Mouse (Mus musculus) kidney, postnatal 0 days (tissue): ENCODE results near the gene Nid1. TPM values are rescaled to one million over a fixed set of nuclear protein-coding genes. Genes with fewer than 3 reads are reported as not detected.
A peak's percentile ranks its signal among the peaks of the same experiment; 100 is the strongest.

Experiments used
- ATAC-seq: fragments of 200-750 bp; cut with Nextera tagmentation; replicated peaks from 2 replicates; pipeline ENCODE4 v1.8.0; 2017; ENCODE audit warnings: low read depth, moderate number of reproducible peaks, moderate TSS enrichment, moderate library complexity; ENCODE audit not compliant: low FRiP score
- DNase-seq: peaks from one replicate; pipeline ENCODE4 v3.0.0-alpha.2; 2016; ENCODE audit warnings: low spot score
- H3K27ac ChIP-seq: fragments of 300-500 bp; sonication (generic); 2 replicates; pipeline ENCODE4 v1.5.1; 2014; ENCODE audit warnings: mild to moderate bottlenecking
- H3K27me3 ChIP-seq: fragments of 300-500 bp; sonication (generic); 2 replicates; pipeline ENCODE4 v1.6.1; 2014; ENCODE audit warnings: low read length, mixed read lengths; ENCODE audit not compliant: insufficient read depth
- H3K36me3 ChIP-seq: fragments of 300-500 bp; sonication (generic); 2 replicates; pipeline ENCODE4 v1.6.1; 2014; ENCODE audit warnings: low read length, mixed read lengths; ENCODE audit not compliant: insufficient read depth
- H3K4me1 ChIP-seq: fragments of 300-500 bp; sonication (generic); replicated peaks from 2 replicates; pipeline ENCODE4 v1.6.1; 2014; ENCODE audit warnings: antibody characterized with exemption, low read length, mixed read lengths; ENCODE audit not compliant: insufficient read depth
- H3K4me2 ChIP-seq: fragments of 300-500 bp; sonication (generic); 2 replicates; pipeline ENCODE4 v1.6.1; 2014; ENCODE audit warnings: mild to moderate bottlenecking, low read length, moderate library complexity, mixed read lengths
- H3K4me3 ChIP-seq: fragments of 300-500 bp; sonication (generic); replicated peaks from 2 replicates; pipeline ENCODE4 v1.5.1; 2014; ENCODE audit warnings: low read depth, low read length
- H3K9ac ChIP-seq: fragments of 300-500 bp; sonication (generic); 2 replicates; pipeline ENCODE4 v1.6.1; 2014; ENCODE audit warnings: low read depth, low read length
- H3K9me3 ChIP-seq: fragments of 300-500 bp; sonication (generic); replicated peaks from 2 replicates; pipeline ENCODE4 v1.6.1; 2016; ENCODE audit warnings: low read length, inconsistent platforms, mixed read lengths
- CTCF ChIP-seq: IDR thresholded peaks from 2 replicates; pipeline ENCODE4 v1.5.1; 2016; ENCODE audit warnings: antibody characterized with exemption, low read depth, mild to moderate bottlenecking, moderate library complexity
- WGBS: fragments of 180-500 bp; shearing (Covaris S2); extraction: QIAGEN DNeasy Blood & Tissue Kit; methylation state at CpG from one replicate; pipeline ENCODE4 v1.1.7; 2014; 5-methylcytosine and 5-hydroxymethylcytosine counted together
- polyA plus RNA-seq: library from polyadenylated mRNA; unstranded; fragments of >200 nt; fragmentation: Nextera tagmentation; extraction: Ambion mirVana; gene quantifications from 2 replicates; pipeline ENCODE4 v1.2.1, GENCODE M21; 2015

Nid1 gene
- polyA plus RNA-seq, 1 experiment from 2014 or later = 93.8 TPM

DNA sequence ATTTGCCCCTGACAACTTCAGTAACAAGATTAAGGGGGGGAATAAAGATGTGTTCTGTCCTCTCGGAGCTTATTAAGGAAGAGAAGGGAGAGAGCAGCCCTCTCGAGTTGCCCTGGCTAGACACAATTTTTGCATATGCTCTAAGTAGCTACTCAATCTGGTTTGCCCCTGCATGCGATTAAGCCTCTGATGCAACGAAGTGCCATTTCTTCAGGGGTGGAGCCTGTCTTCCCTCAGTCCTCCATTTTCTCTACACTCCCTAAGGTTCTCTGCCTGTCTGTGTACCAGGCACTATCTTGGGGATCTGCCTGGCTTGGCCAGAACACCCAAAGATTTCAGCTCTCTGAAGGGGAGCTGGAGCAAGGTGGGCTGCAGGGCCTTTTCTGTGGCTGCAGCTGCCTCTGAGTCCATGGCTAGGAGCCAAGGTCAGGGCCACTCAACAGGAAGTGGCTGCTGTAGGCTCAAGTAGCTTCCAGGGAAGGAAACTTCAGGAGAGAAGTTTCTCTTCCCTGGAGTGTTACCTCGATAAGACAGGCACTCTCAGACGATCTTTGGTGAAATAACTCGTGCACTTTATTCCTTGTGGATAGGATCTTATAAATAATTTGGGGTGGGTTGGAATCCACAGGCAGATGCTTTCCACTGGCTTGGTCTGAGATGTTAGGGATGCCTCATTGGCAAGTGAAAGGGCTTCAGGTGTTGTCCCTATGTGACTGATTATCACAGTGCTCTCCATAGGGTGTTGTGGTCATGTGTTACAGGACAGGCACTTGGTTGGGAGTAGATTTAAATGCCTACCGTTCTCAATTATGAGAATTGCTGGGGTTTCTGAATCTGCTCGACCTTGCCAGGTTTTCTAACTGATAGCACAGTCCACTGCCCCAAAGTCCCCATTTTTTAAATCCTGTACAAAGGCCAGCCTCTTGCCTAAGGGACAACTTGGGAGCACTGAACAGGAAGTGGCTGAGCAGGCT is 112.6 kb downstream of the Nid1 start:
- no peak for TF ChIP-seq CTCF
- H3K4me3 ChIP-seq = no peak overlapping the region
- DNase-seq = peak; percentile 23
- H3K4me1 ChIP-seq = no peaks in the 10 kb centered on the region; the same call in 1 of the 2 replicates
- no peaks in the 10 kb centered on the region for H3K36me3 ChIP-seq
- no peaks in the 10 kb centered on the region for H3K9me3 ChIP-seq
- H3K27me3 ChIP-seq = no peaks in the 10 kb centered on the region
- no peak for ATAC-seq
- H3K4me2 ChIP-seq = no peak overlapping the region
- WGBS = 63% methylated on average over 9 of the region's 9 CpGs
- no peak overlapping the region for H3K9ac ChIP-seq
- no peak overlapping the region for H3K27ac ChIP-seq

GRCm38 (mm10) chr13:13552020-13552419 is 114.7 kb downstream of the Nid1 start:
- no peak for ATAC-seq
- no peak for DNase-seq
- no peak overlapping the region for H3K27ac ChIP-seq

GRCm38 (mm10) chr13:13553660-13554059 is 116.3 kb downstream of the Nid1 start:
- WGBS = 70% methylated on average over 1 of the region's 1 CpGs
- no peak overlapping the region for H3K27ac ChIP-seq
- no peak overlapping the region for H3K4me3 ChIP-seq
- TF ChIP-seq CTCF = no peak
- no peak overlapping the region for H3K4me2 ChIP-seq
- ATAC-seq (no peak), DNase-seq (no peak)
- no peak overlapping the region for H3K9ac ChIP-seq
- no peaks in the 10 kb centered on the region for H3K27me3 ChIP-seq
- no peaks in the 10 kb centered on the region for H3K9me3 ChIP-seq
- no peaks in the 10 kb centered on the region; the same call in 1 of the 2 replicates for H3K4me1 ChIP-seq
- H3K36me3 ChIP-seq = no peaks in the 10 kb centered on the region

More at GRCm38 (mm10) chr13:13552020-13552419, 114.7 kb downstream of the Nid1 start:
- H3K9ac ChIP-seq = no peak overlapping the region
- no peak overlapping the region for H3K4me3 ChIP-seq
- no peaks in the 10 kb centered on the region; the same call in 1 of the 2 replicates for H3K4me1 ChIP-seq
- H3K4me2 ChIP-seq = no peak overlapping the region
- no peaks in the 10 kb centered on the region for H3K27me3 ChIP-seq
- no peaks in the 10 kb centered on the region for H3K36me3 ChIP-seq
- 58% methylated on average over 3 of the region's 3 CpGs for WGBS
- TF ChIP-seq CTCF = no peak
- H3K9me3 ChIP-seq = no peaks in the 10 kb centered on the region

GRCm38 (mm10) chr13:13555196-13555595 is 117.8 kb downstream of the Nid1 start:
- no peaks in the 10 kb centered on the region for H3K4me1 ChIP-seq
- no peak overlapping the region for H3K9ac ChIP-seq
- H3K27ac ChIP-seq = no peak overlapping the region
- no peak for DNase-seq
- H3K36me3 ChIP-seq = no peaks in the 10 kb centered on the region
- no peak for TF ChIP-seq CTCF
- WGBS = 93% methylated on average over 3 of the region's 3 CpGs
- no peak for ATAC-seq
- H3K4me3 ChIP-seq = no peak overlapping the region
- no peaks in the 10 kb centered on the region for H3K27me3 ChIP-seq
- no peak overlapping the region for H3K4me2 ChIP-seq
- H3K9me3 ChIP-seq = no peaks in the 10 kb centered on the region

GRCm38 (mm10) chr13:13557001-13557743 is 119.8 kb downstream of the Nid1 start:
- no peaks in the 10 kb centered on the region for H3K36me3 ChIP-seq
- no peaks in the 10 kb centered on the region for H3K9me3 ChIP-seq
- H3K9ac ChIP-seq = no peak overlapping the region
- H3K27ac ChIP-seq = no peak overlapping the region
- WGBS = 82% methylated on average over 5 of the region's 5 CpGs
- H3K27me3 ChIP-seq = no peaks in the 10 kb centered on the region
- H3K4me1 ChIP-seq = no peaks in the 10 kb centered on the region
- no peak overlapping the region for H3K4me3 ChIP-seq
- no peak for TF ChIP-seq CTCF
- H3K4me2 ChIP-seq = no peak overlapping the region
- ATAC-seq (no peak), DNase-seq (no peak)

GRCm38 (mm10) chr13:13558251-13558650 is 120.9 kb downstream of the Nid1 start:
- Histone ChIP-seq H3K27ac (no peak overlapping the region), H3K9ac (no peak overlapping the region), H3K4me3 (no peak overlapping the region), H3K4me1 (no peaks in the 10 kb centered on the region), H3K4me2 (no peak overlapping the region), H3K27me3 (no peaks in the 10 kb centered on the region), H3K9me3 (no peaks in the 10 kb centered on the region), H3K36me3 (no peaks in the 10 kb centered on the region)
- 64% methylated on average over 2 of the region's 2 CpGs for WGBS
- no peak for DNase-seq
- TF ChIP-seq CTCF = no peak
- no peak for ATAC-seq
